Mouse (Mus musculus) ES-Bruce4 (cell line): ENCODE measurements around the gene Ppp2r5e. TPM values are rescaled to one million over a fixed set of nuclear protein-coding genes. Genes with fewer than 3 reads are reported as not detected.

Source experiments
- H3K27ac ChIP-seq: 2 replicates; pipeline ENCODE4 v1.5.1; 2012; ENCODE audit warnings: low read length, inconsistent platforms; ENCODE audit not compliant: insufficient read depth
- H3K27me3 ChIP-seq: 2 replicates; pipeline ENCODE4 v1.6.1; 2012; ENCODE audit warnings: mild to moderate bottlenecking, low read length, inconsistent platforms; ENCODE audit not compliant: control insufficient read depth, poor library complexity, insufficient read depth, severe bottlenecking
- H3K36me3 ChIP-seq: 2 replicates; pipeline ENCODE4 v1.6.1; 2012; ENCODE audit warnings: inconsistent platforms, mild to moderate bottlenecking, low read length, moderate library complexity; ENCODE audit not compliant: control insufficient read depth, poor library complexity, insufficient read depth, severe bottlenecking
- H3K4me1 ChIP-seq: one replicate; pipeline ENCODE4 v1.8.1; 2011; ENCODE audit warnings: low read length; ENCODE audit not compliant: control insufficient read depth, insufficient read depth
- H3K4me3 ChIP-seq: 2 replicates; pipeline ENCODE4 v1.5.1; 2011; ENCODE audit warnings: low read depth, mild to moderate bottlenecking, low read length
- H3K9ac ChIP-seq: 2 replicates; pipeline ENCODE4 v1.6.1; 2012; ENCODE audit warnings: low read depth, mild to moderate bottlenecking, inconsistent platforms; ENCODE audit not compliant: poor library complexity, severe bottlenecking
- H3K9me3 ChIP-seq: replicated peaks from 2 replicates; pipeline ENCODE4 v1.6.1; 2012; ENCODE audit warnings: mild to moderate bottlenecking, low read length, inconsistent platforms; ENCODE audit not compliant: control insufficient read depth, poor library complexity, insufficient read depth, severe bottlenecking
- CTCF ChIP-seq: IDR thresholded peaks from one replicate; pipeline ENCODE4 v1.8.1; 2011; ENCODE audit warnings: low read depth, low read length
- EP300 ChIP-seq: IDR thresholded peaks from 2 replicates; pipeline ENCODE4 v1.6.1; 2011; ENCODE audit warnings: low read depth, low read length; ENCODE audit not compliant: insufficient read depth
- POLR2A ChIP-seq: IDR thresholded peaks from one replicate; pipeline ENCODE4 v1.8.1; 2011; ENCODE audit warnings: low read length; ENCODE audit not compliant: insufficient read depth
- polyA plus RNA-seq: library from polyadenylated mRNA; stranded (reverse); fragments of >200 nt; gene quantifications from 2 replicates; pipeline ENCODE4 v1.2.4, GENCODE M21; 2011; ENCODE audit warnings: low read depth; ENCODE audit not compliant: missing spikeins, insufficient read depth, insufficient read length

Gene Ppp2r5e
- polyA plus RNA-seq, 1 experiment, result 51.0 TPM

DNA sequence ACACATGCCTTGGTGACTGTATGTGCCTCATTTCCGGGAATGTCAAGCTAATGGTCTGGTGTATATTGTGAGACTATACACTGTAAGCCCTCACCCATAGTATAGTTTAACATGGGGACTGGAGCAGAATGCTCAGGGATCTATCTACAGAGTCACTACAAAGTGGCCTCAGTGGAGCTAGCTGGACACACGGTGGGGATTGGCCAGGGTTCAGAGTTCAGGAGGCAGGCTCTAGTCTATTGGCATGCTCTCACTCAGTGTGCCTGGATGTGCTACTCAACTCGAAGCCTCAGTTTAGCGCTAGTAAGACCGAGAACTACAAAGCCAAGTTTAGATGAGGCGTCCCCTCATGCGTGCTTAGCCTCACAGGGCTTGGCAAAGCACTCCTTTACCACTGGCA is 129.8 kb downstream of the Ppp2r5e start:
- H3K9ac ChIP-seq, result no peak overlapping the region
- no peak overlapping the region for H3K4me3 ChIP-seq
- H3K36me3 ChIP-seq, result peaks cover 2% of the 10 kb centered on the region; the same call in 1 of the 2 replicates
- no peak overlapping the region for H3K27ac ChIP-seq
- no peaks in the 10 kb centered on the region for H3K4me1 ChIP-seq
- H3K27me3 ChIP-seq, result no peaks in the 10 kb centered on the region
- H3K9me3 ChIP-seq, result no peaks in the 10 kb centered on the region
- TF ChIP-seq POLR2A (no peak), EP300 (no peak), CTCF (no peak)

DNA sequence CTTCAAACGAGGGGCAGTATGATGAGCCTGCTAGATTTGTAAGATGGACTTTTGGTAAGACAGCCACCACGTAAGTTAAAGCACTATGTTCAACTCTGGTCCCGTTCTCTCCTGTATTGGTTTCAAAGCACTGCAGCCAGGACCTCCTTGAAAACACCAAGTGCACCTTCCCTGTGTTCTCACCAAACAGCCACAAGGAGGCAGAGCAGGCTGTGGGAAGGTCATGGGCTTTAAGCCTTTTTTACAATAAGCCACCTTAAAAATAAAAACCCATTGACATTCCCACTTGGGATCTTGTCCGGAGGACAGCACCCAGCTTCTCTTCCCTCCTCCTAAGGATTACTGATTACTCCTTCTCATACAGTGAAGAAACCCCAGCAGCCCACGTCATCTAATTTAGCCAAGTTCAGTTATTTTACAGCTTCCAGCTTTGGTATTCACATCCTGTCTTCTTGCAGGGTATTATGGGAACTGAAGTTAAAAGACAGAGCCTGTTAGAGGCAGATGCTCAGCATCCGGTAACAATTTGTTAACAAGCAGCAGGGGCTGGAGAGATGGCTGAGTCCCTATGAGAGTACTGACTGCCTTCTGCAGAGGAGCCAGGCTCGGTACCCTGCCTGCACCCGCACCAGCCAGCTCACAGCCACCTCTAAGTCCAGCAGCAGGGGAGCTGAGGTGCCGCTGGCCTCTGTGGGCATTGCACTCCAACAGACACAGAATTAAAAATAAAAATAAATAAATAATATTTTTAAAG is 131.9 kb downstream of the Ppp2r5e start:
- peaks cover 2% of the 10 kb centered on the region; the same call in 1 of the 2 replicates for H3K36me3 ChIP-seq
- no peaks in the 10 kb centered on the region for H3K9me3 ChIP-seq
- no peak overlapping the region for H3K9ac ChIP-seq
- H3K27me3 ChIP-seq, result no peaks in the 10 kb centered on the region
- TF ChIP-seq EP300, result no peak
- peak; percentile 31 for TF ChIP-seq CTCF
- no peak overlapping the region for H3K4me3 ChIP-seq
- H3K4me1 ChIP-seq, result no peaks in the 10 kb centered on the region
- H3K27ac ChIP-seq, result no peak overlapping the region

DNA sequence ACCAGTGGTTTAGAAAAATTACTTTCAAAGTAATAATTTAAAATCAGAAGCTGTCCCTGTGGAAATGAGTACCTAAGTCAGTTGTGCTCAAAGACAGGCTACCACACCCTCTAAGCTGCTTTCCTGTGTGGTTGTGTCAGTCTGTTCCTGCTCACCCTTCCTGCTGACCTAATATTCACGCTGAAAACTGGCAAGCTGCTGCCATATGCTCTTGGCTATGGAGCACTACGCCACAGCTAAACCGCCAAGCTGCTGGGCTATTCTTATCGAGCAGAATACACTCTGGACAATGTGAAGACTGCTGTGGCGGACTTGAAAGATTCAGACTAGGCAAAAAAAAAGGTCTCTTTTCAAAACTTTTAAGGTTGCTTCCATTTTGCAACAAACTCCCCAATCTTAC is 135.5 kb downstream of the Ppp2r5e start:
- H3K36me3 ChIP-seq, result no peaks in the 10 kb centered on the region; the same call in 1 of the 2 replicates
- no peak overlapping the region for H3K27ac ChIP-seq
- no peak overlapping the region for H3K9ac ChIP-seq
- no peak for TF ChIP-seq POLR2A
- TF ChIP-seq EP300, result no peak
- TF ChIP-seq CTCF, result no peak
- no peak overlapping the region for H3K4me3 ChIP-seq
- no peaks in the 10 kb centered on the region for H3K9me3 ChIP-seq
- peaks cover 2% of the 10 kb centered on the region for H3K4me1 ChIP-seq
- H3K27me3 ChIP-seq, result no peaks in the 10 kb centered on the region

DNA sequence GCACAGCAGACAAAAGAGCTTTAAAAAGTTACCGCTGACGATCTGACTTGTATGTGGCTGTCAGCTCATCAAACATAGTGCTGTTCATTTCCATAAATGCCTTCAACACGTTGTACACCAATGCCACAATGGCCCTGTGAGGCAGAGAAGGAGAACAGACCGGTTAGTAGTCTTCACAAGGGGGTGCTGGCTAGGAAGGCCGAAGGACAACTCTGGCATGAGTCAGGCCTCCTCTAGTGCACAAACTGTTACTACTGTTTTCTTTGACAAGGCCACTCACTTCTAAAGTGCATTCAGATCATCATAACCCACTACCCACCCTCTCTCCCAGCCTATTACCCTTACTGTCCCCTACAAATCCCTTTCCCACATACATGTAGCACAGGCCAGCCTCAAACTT is 136.4 kb downstream of the Ppp2r5e start:
- Histone ChIP-seq H3K4me1 (peaks cover 2% of the 10 kb centered on the region), H3K9me3 (no peaks in the 10 kb centered on the region), H3K9ac (no peak overlapping the region), H3K27ac (no peak overlapping the region), H3K27me3 (no peaks in the 10 kb centered on the region), H3K36me3 (no peaks in the 10 kb centered on the region; the same call in 1 of the 2 replicates), H3K4me3 (no peak overlapping the region)
- no peak for TF ChIP-seq EP300
- no peak for TF ChIP-seq CTCF
- TF ChIP-seq POLR2A, result no peak

DNA sequence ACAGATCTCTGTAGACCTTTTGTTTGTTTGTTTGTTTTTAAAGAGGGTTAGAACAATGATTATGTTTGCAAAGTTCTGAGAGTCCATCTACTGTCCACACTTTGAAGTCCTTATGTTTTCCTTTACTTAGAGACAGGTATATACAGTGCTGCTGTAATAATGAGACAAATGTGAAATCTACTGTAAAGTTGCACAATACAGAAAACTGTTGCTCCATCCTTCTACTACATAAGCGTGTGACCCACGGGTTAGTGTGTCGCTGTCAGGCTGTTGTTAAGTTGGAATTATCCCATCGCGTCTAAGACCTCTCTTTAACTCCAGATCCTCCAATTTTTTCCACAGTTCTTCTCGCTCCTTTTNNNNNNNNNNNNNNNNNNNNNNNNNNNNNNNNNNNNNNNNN is 142.6 kb downstream of the Ppp2r5e start:
- Histone ChIP-seq H3K27ac (no peak overlapping the region), H3K27me3 (no peaks in the 10 kb centered on the region), H3K4me3 (no peak overlapping the region), H3K9me3 (no peaks in the 10 kb centered on the region), H3K36me3 (peaks cover 6% of the 10 kb centered on the region; the same call in 1 of the 2 replicates), H3K4me1 (no peaks in the 10 kb centered on the region), H3K9ac (no peak overlapping the region)
- TF ChIP-seq POLR2A (no peak), EP300 (no peak), CTCF (no peak)

DNA sequence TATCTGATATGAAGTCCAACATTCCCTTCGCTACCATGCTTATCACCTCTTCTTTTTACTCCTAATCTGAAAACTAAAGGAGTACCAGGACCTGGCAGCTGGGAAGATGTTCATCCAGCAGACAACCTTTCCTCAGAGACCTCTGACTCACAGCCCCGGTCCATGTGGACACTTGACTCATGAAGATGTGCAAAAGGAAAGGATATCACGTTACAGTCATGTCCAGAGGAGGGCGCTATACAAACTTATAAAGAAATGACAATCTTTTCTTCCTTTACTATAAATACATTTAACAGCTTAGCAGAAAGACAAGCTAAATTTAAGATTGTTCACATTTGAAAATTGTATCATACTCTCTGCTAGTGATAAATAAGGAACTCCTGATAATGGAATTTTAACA is 143.0 kb downstream of the Ppp2r5e start:
- TF ChIP-seq CTCF (peak; percentile 2), POLR2A (no peak), EP300 (no peak)
- H3K4me3 ChIP-seq, result no peak overlapping the region
- no peaks in the 10 kb centered on the region for H3K9me3 ChIP-seq
- no peaks in the 10 kb centered on the region for H3K27me3 ChIP-seq
- H3K27ac ChIP-seq, result no peak overlapping the region
- no peak overlapping the region for H3K9ac ChIP-seq
- H3K36me3 ChIP-seq, result peaks cover 6% of the 10 kb centered on the region; the same call in 1 of the 2 replicates
- no peaks in the 10 kb centered on the region for H3K4me1 ChIP-seq
